Mouse (Mus musculus) limb, embryonic 15.5 days (tissue): ENCODE measurements at regions not wholly inside any gene's neighbourhood (a gene's known extent, or its start where the extent isn't known, plus 50 kb on each side); places are given as distances from the start of the nearest gene placed in this dataset.

ENCODE experiments used
- ATAC-seq: fragments of 200-750 bp; cut with Nextera tagmentation; 2 replicates; pipeline ENCODE4 v1.8.0; 2017; ENCODE audit warnings: low read depth, moderate TSS enrichment; ENCODE audit not compliant: insufficient number of reproducible peaks, low FRiP score, low TSS enrichment
- H3K27ac ChIP-seq: fragments of 300-500 bp; sonication (generic); 2 replicates; pipeline ENCODE4 v1.5.1; 2015; ENCODE audit warnings: moderate library complexity, mild to moderate bottlenecking, inconsistent platforms
- H3K27me3 ChIP-seq: fragments of 300-500 bp; sonication (generic); 2 replicates; pipeline ENCODE4 v1.6.1; 2015; ENCODE audit warnings: inconsistent platforms
- H3K36me3 ChIP-seq: fragments of 300-500 bp; sonication (generic); 2 replicates; pipeline ENCODE4 v1.6.1; 2015; ENCODE audit warnings: inconsistent platforms
- H3K4me1 ChIP-seq: fragments of 300-500 bp; sonication (generic); 2 replicates; pipeline ENCODE4 v1.6.1; 2015; ENCODE audit warnings: inconsistent platforms
- H3K4me2 ChIP-seq: fragments of 300-500 bp; sonication (generic); 2 replicates; pipeline ENCODE4 v1.6.1; 2015; ENCODE audit warnings: mild to moderate bottlenecking, inconsistent platforms
- H3K4me3 ChIP-seq: fragments of 300-500 bp; sonication (generic); 2 replicates; pipeline ENCODE4 v1.5.1; 2015; ENCODE audit warnings: mild to moderate bottlenecking, inconsistent platforms
- H3K9ac ChIP-seq: fragments of 300-500 bp; sonication (generic); 2 replicates; pipeline ENCODE4 v1.6.1; 2015; ENCODE audit warnings: inconsistent platforms
- H3K9me3 ChIP-seq: fragments of 300-500 bp; sonication (generic); 2 replicates; pipeline ENCODE4 v1.6.1; 2016; ENCODE audit warnings: inconsistent platforms
- WGBS: fragments of 180-500 bp; shearing (Covaris S2); methylation state at CpG from one replicate; pipeline ENCODE4 v1.1.7; 2015; 5-methylcytosine and 5-hydroxymethylcytosine counted together

DNA sequence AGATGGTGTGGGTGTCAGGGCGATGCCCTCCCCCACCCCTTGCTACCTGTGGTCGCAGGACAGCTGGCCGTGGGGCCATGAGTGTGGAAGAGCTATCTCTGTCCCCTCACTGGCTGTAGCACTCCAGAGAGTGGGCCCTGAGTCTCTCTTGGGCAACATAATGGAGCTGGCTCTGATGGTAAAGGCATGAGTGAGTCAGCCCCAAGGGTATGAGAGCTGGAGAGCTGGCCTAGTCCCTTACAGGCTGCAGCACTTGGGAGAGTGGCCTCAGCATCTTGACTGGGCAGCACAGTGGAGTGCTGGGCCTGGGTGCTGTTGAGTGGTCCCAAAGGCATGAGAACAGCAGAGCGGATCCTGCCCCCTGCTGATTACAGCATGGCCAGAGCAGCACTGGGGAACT, 253.5 kb downstream of the Dact1 start:
- Histone ChIP-seq H3K27ac (no peak overlapping the region), H3K9me3 (no peaks in the 10 kb centered on the region), H3K27me3 (no peaks in the 10 kb centered on the region), H3K4me3 (no peak overlapping the region), H3K4me1 (no peaks in the 10 kb centered on the region), H3K36me3 (no peaks in the 10 kb centered on the region), H3K9ac (no peak overlapping the region), H3K4me2 (no peak overlapping the region)
- 88% methylated on average over 4 of the region's 4 CpGs for WGBS
- ATAC-seq = no peak

- Histone ChIP-seq H3K9me3 (no peaks in the 10 kb centered on the region), H3K4me1 (no peaks in the 10 kb centered on the region), H3K27me3 (no peaks in the 10 kb centered on the region), H3K4me3 (no peak overlapping the region), H3K27ac (no peak overlapping the region), H3K9ac (no peak overlapping the region), H3K36me3 (no peaks in the 10 kb centered on the region), H3K4me2 (no peak overlapping the region)
- ATAC-seq = no peak
- WGBS = 88% methylated on average over 3 of the region's 3 CpGs
These were observed 256.7 kb downstream of the Dact1 start for GRCm38 (mm10) chr12:71566371-71566770.

- no peaks in the 10 kb centered on the region for H3K9me3 ChIP-seq
- no peak overlapping the region for H3K27ac ChIP-seq
- H3K4me1 ChIP-seq = peaks cover 2% of the 10 kb centered on the region; the same call in 1 of the 2 replicates
- no peak for ATAC-seq
- H3K4me3 ChIP-seq = no peak overlapping the region
- no peaks in the 10 kb centered on the region for H3K36me3 ChIP-seq
- no peak overlapping the region for H3K9ac ChIP-seq
- H3K27me3 ChIP-seq = no peaks in the 10 kb centered on the region
- H3K4me2 ChIP-seq = no peak overlapping the region
- 81% methylated on average over 5 of the region's 5 CpGs for WGBS
These were observed 258.6 kb downstream of the Dact1 start for GRCm38 (mm10) chr12:71568251-71568650.

- no peak for ATAC-seq
These were observed 259.3 kb downstream of the Dact1 start for GRCm38 (mm10) chr12:71568880-71569390.

DNA sequence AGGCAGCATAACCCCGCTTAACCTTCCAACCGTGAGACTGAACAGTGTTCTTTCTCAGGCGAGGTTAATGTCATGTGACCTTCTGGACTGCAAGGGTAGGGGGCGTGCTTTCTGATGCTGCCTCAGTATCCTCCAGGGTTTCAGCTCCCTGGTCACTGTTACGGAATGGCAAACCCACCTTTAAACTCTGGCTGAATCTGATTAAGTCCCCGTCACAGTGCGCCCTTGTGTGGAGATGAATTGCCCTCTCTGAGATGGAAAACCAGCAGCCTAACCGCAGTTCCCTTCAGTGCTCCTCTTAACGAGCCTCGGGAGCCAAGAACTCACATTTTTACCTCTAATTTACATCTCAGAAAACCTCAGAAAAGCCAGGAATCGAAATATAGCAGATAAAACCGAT, 260.0 kb downstream of the Dact1 start:
- H3K27me3 ChIP-seq = no peaks in the 10 kb centered on the region
- 32% methylated on average over 12 of the region's 12 CpGs for WGBS
- no peak overlapping the region for H3K4me3 ChIP-seq
- no peaks in the 10 kb centered on the region for H3K9me3 ChIP-seq
- H3K9ac ChIP-seq = no peak overlapping the region
- H3K27ac ChIP-seq = peak overlapping the region; percentile 33; the same call in 1 of the 2 replicates
- no peaks in the 10 kb centered on the region for H3K36me3 ChIP-seq
- no peak overlapping the region for H3K4me2 ChIP-seq
- ATAC-seq = peak; percentile 63; the same call in 1 of the 2 replicates
- H3K4me1 ChIP-seq = peaks cover 2% of the 10 kb centered on the region; the same call in 1 of the 2 replicates

More at GRCm38 (mm10) chr12:71568880-71569390, 259.3 kb downstream of the Dact1 start:
- no peak overlapping the region for H3K4me2 ChIP-seq
- no peak overlapping the region for H3K9ac ChIP-seq
- H3K4me1 ChIP-seq = peaks cover 2% of the 10 kb centered on the region; the same call in 1 of the 2 replicates
- H3K27ac ChIP-seq = no peak overlapping the region
- no peak overlapping the region for H3K4me3 ChIP-seq
- no peaks in the 10 kb centered on the region for H3K36me3 ChIP-seq
- H3K9me3 ChIP-seq = no peaks in the 10 kb centered on the region
- 77% methylated on average over 6 of the region's 6 CpGs for WGBS
- no peaks in the 10 kb centered on the region for H3K27me3 ChIP-seq

DNA sequence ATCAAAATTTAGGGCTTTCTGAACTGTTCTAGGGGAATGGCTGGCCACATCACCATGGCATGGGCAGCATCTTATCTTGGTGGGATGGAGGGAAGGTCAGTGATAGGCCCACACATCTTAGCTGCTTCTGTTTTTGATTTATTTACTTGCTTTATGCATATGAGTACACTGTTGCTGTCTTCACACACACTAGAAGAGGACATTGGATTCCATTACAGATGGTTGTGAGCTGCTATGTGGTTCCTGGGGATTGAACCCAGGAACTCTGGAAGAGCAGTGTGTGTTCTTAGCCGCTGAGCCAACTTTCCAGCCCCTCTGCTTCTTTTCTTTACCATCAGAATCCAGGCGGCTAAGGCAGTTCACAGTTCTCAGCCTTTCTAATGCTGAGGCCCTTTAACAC, 260.4 kb downstream of the Dact1 start:
- no peak for ATAC-seq
- H3K4me2 ChIP-seq = no peak overlapping the region
- no peaks in the 10 kb centered on the region for H3K36me3 ChIP-seq
- peak overlapping the region; percentile 33; the same call in 1 of the 2 replicates for H3K27ac ChIP-seq
- no peak overlapping the region for H3K4me3 ChIP-seq
- H3K9ac ChIP-seq = no peak overlapping the region
- peaks cover 2% of the 10 kb centered on the region; the same call in 1 of the 2 replicates for H3K4me1 ChIP-seq
- WGBS = 68% methylated on average over 2 of the region's 2 CpGs
- no peaks in the 10 kb centered on the region for H3K27me3 ChIP-seq
- H3K9me3 ChIP-seq = no peaks in the 10 kb centered on the region

DNA sequence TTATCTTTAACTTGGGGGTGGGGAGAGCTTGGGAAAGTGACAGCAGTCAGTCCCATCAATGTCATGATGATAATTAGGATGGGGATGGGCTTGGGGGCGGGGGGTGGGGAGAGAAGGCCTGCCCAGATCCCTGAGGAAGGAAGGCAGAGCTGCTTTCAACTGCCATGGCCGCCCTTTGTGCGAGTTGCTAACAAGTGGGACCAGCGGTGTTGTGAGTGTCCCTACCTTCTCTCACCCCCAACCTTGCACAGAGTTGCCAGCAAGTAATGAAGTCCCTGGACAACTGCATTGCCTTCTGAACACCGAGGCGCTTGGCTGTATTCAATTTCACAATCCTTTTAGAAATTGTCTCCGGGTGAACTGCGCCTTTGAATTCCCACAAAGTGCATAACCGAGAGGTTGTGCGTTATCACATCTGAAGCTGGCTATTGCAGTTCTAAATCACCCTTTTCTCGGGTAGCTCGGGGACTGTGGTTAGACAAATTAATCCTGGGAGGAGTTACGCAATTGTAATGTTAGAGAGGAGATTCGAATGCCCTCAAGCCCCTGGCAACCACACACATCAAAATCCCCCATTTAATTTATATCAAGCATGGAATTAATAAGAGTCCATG, 257.9 kb upstream of the Daam1 start:
- WGBS = 40% methylated on average over 14 of the region's 14 CpGs
- Histone ChIP-seq H3K4me1 (peaks cover 6% of the 10 kb centered on the region), H3K36me3 (no peaks in the 10 kb centered on the region), H3K27me3 (no peaks in the 10 kb centered on the region), H3K4me3 (no peak overlapping the region), H3K4me2 (no peak overlapping the region), H3K9me3 (no peaks in the 10 kb centered on the region), H3K27ac (no peak overlapping the region), H3K9ac (no peak overlapping the region)
- ATAC-seq = no peak

- 56% methylated on average over 8 of the region's 8 CpGs for WGBS
- H3K4me3 ChIP-seq = no peak overlapping the region
- H3K9ac ChIP-seq = no peak overlapping the region
- no peaks in the 10 kb centered on the region for H3K9me3 ChIP-seq
- H3K4me1 ChIP-seq = peaks cover 6% of the 10 kb centered on the region
- no peak overlapping the region for H3K27ac ChIP-seq
- no peak overlapping the region for H3K4me2 ChIP-seq
- no peaks in the 10 kb centered on the region for H3K27me3 ChIP-seq
- no peak for ATAC-seq
- no peaks in the 10 kb centered on the region for H3K36me3 ChIP-seq
These were observed 257.4 kb upstream of the Daam1 start for GRCm38 (mm10) chr12:71573456-71573855.

DNA sequence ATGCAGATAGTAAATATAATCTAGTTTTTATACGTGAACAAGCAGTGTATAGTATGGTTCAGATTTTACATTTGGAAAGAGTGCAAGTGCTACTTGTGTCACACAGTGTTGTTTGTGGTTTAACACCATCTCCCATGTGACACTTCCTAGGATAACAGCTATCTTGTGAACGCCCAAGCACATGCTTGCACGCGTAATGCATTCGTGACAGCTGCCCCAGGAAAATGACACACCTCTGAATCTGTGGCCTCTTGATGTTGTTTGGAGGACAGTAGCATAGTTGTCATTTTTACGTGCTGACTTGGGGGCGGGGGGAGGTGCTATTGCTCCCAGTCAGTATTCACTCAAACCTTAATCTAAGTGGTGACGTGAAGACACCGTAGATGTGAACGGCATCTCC, 256.2 kb upstream of the Daam1 start:
- 80% methylated on average over 10 of the region's 10 CpGs for WGBS
- Histone ChIP-seq H3K9me3 (no peaks in the 10 kb centered on the region), H3K4me3 (no peak overlapping the region), H3K9ac (no peak overlapping the region), H3K27ac (no peak overlapping the region), H3K4me2 (no peak overlapping the region), H3K27me3 (no peaks in the 10 kb centered on the region), H3K4me1 (peaks cover 10% of the 10 kb centered on the region), H3K36me3 (no peaks in the 10 kb centered on the region)
- ATAC-seq = no peak

DNA sequence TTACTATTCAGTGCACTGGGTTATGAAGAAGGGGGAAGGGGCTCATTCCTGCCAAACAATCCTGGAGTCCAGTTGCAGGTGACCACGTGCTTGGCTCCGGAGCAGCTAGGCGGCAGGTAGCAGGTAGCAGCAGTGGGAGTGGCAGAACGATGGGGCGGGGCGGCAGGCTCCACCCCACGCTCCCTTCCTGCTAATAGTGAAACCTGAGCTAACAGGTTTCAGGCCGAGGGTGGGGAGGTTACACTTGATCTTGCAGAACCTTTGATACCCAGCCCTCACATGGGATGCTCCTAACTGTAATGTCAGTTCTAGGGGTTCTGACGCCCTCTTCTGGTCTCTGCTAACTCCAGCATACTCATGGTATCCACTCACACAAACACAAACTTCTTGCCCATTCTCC, 253.5 kb upstream of the Daam1 start:
- 2% methylated on average over 9 of the region's 9 CpGs for WGBS
- H3K4me1 ChIP-seq = peaks cover 15% of the 10 kb centered on the region
- no peak for ATAC-seq
- peak overlapping the region; percentile 54 for H3K4me2 ChIP-seq
- no peak overlapping the region for H3K27ac ChIP-seq
- no peaks in the 10 kb centered on the region for H3K27me3 ChIP-seq
- no peaks in the 10 kb centered on the region for H3K9me3 ChIP-seq
- H3K36me3 ChIP-seq = no peaks in the 10 kb centered on the region
- H3K9ac ChIP-seq = no peak overlapping the region
- H3K4me3 ChIP-seq = peak overlapping the region; percentile 32

- Histone ChIP-seq H3K9ac (no peak overlapping the region), H3K27ac (no peak overlapping the region), H3K27me3 (no peaks in the 10 kb centered on the region), H3K36me3 (no peaks in the 10 kb centered on the region), H3K4me1 (peaks cover 12% of the 10 kb centered on the region), H3K4me3 (no peak overlapping the region), H3K9me3 (no peaks in the 10 kb centered on the region), H3K4me2 (no peak overlapping the region)
- ATAC-seq = no peak
- 67% methylated on average over 9 of the region's 9 CpGs for WGBS
These were observed 252.9 kb upstream of the Daam1 start for GRCm38 (mm10) chr12:71578006-71578405.

DNA sequence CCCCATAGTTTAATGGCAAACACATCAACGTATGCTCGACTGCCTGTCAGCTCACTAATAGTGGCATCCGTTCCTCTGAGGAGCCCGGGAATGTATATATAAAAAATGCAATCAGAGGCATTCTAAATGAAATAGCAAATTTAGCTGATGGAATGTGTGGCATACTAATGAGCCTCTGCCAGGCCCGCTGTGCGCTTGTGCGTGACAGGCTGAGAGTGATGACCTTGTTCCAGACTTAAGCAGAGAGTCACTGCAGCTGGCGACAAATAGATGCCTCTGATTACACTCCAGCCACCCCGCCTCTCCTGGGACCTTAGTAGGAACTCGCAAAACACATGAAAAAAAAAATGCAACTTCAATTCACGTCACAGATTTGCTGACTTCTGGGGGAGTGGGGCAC, 252.0 kb upstream of the Daam1 start:
- H3K9me3 ChIP-seq = no peaks in the 10 kb centered on the region
- no peaks in the 10 kb centered on the region for H3K36me3 ChIP-seq
- WGBS = 43% methylated on average over 11 of the region's 11 CpGs
- H3K27me3 ChIP-seq = no peaks in the 10 kb centered on the region
- no peak overlapping the region for H3K4me2 ChIP-seq
- H3K9ac ChIP-seq = no peak overlapping the region
- no peak for ATAC-seq
- H3K4me3 ChIP-seq = no peak overlapping the region
- H3K27ac ChIP-seq = no peak overlapping the region
- peaks cover 12% of the 10 kb centered on the region for H3K4me1 ChIP-seq
